Mouse (Mus musculus) embryonic fibroblast, embryonic 13.5 days (primary cell): ENCODE data around the gene Fars2.

ENCODE experiments used
- CTCF ChIP-seq: IDR thresholded peaks from 2 replicates; pipeline ENCODE4 v1.5.1; 2011; ENCODE audit warnings: mild to moderate bottlenecking, control low read depth, low read length, moderate library complexity, borderline replicate concordance; ENCODE audit not compliant: insufficient read depth
- POLR2A ChIP-seq: IDR thresholded peaks from 2 replicates; pipeline ENCODE4 v1.6.1; 2011; ENCODE audit warnings: low read depth, mild to moderate bottlenecking, control low read depth, low read length, moderate library complexity

DNA sequence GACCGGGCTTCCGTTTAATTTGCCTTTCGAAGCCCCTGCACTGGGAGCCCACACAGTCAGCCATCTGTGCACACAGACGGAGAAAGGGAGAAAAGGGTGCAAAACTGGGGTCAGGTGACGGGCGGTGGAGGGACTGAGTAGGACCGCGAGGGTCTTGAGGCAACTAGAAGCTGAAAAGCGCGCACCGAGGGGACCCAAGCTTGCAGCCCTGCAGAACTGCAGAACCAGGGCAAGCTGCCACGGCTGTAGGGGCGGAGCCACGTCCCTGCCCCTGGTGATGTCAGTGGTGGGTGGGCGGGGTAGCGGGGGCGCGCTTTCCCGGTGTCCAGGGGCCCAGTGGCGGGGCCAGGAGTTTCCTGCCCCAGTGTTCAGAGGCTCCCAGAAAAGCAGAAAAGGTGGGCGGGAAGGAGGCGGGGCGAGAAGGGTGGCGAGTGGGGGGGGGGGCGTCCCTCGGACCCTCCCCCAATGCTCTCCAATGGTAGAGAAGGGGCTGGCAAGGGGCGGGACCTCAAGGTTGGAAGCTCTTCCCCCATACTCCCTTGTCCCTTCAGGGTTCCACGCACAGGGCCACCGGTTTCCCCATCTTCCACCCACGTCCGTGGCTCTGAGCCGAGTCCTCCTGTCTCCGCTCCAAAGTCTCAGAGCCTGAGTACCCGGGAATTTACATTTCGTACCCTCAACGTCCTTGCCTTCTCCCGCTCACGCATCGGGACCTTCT is 618.8 kb downstream of the Fars2 start:
- TF ChIP-seq POLR2A (peak; percentile 61), CTCF (no peak)
